Comparison of ENCODE assay signal across 12 mouse cellular contexts in genomic region chr13:30523971-30524370, GRCm38 (mm10). TPM values are rescaled to one million over a fixed set of nuclear protein-coding genes. Genes with fewer than 3 reads are reported as not detected.
A peak's percentile ranks its signal among the peaks of the same experiment; 100 is the strongest.
DNase-seq lines count a peak whose midpoint lies in the region.
"Had no signal": no experiment of that assay in that cellular context is flagged by ENCODE, and none has a peak within 500 bp of the region (broad histone marks: within the 10 kb centered on the region; RNA-seq: fewer than 3 reads in every experiment).

No protein-coding gene starts in this region.

- intact Hi-C loops in gastrocnemius, postnatal 14 days (cut with DNase I; ENCODE audit: low total_unique reads): no loop called here

- peak; percentile 19 for DNase-seq in kidney, adult 18-20 months
- no peak for DNase-seq in kidney, postnatal 10 days
- peak; percentile 74 for DNase-seq in fibroblast of lung, adult 2 months (ENCODE audit: low read depth)
- DNase-seq in gastrocnemius, postnatal 14 days: peak; percentile 35
- DNase-seq in heart, postnatal 4 days: peak; percentile 31
- DNase-seq in adrenal gland, adult 8-10 months: no peak
- no peak for DNase-seq in layer of hippocampus, adult 18-20 months (ENCODE audit: low spot score in 2 of 2)
- no peak for DNase-seq in thymus, postnatal 25 days
- DNase-seq: cerebellum, adult 8-10 months; layer of hippocampus, adult 9-11 months; right cerebral cortex, adult 18-20 months; thymus, adult 2 months had no signal

RNA-seq across cellular contexts. Expression of gene Uqcrfs1, which starts 21.2 kb away (rescaled TPM):
- 100 to 1,000 TPM; 452 to 559 TPM for total RNA-seq in gastrocnemius, postnatal 14 days (2021)
- total RNA-seq in heart, postnatal 4 days (2021): 100 to 1,000 TPM; 718 to 749 TPM
- total RNA-seq in adrenal gland, adult 8-10 months (2022): 100 to 1,000 TPM; 184 to 287 (median 250) TPM
- total RNA-seq in layer of hippocampus, adult 18-20 months (2021): 100 to 1,000 TPM; 152 to 156 TPM

Comparison
In these comparisons a context has a peak if more than half of its experiments do, and no peak if none do; other contexts are left out.
1. DNase-seq: peak in kidney, adult 18-20 months (single experiment), fibroblast of lung, adult 2 months (single experiment), gastrocnemius, postnatal 14 days (single experiment) and heart, postnatal 4 days (single experiment); none in kidney, postnatal 10 days (single experiment), adrenal gland, adult 8-10 months (single experiment), layer of hippocampus, adult 18-20 months (0 of 2) and thymus, postnatal 25 days (single experiment).